Mouse (Mus musculus): ENCODE results near the gene Olfr1156.

The Olfr1156 gene

GRCm38 (mm10) chr2:87953000-87953399, at the start of gene Olfr1156:
Gene Olfr1156, minus strand, starts transcription at chr2:87953100.
- DNase-seq (ENCODE audit: low read depth, low spot score), result no peak

DNA sequence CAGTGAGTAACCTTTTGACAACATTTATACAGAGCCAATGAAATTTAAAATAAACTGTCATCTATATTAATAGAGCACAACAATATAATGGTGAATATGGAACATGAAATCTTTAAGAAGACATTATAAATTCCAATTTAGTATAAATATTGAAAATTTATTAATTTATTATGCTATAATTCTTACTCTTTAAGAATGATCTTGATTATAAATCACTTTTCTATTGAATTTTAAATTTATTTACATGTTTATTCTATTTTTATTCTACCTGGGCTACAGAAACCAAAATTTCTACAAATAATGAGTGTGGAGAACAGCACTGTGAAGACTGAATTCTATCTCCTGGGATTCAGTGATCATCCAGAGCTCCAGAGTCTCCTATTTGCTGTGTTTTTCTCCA, 36.9 kb upstream of the Olfr1156 start, which contains the start of gene Olfr1158:
TSS of gene Olfr1158 (plus strand) at position 301 of the 400 bp plus-strand sequence.
- DNase-seq (ENCODE audit: low read depth, low spot score), result no peak

- no peak for DNase-seq (ENCODE audit: low read depth, low spot score)
Measured at GRCm38 (mm10) chr2:87974563-87974962, 21.7 kb upstream of the Olfr1156 start, which contains the start of gene Olfr74. Gene Olfr74, minus strand, starts transcription at chr2:87974663.

- DNase-seq (ENCODE audit: low read depth, low spot score), result no peak
Measured at GRCm38 (mm10) chr2:87968199-87968598, 15.3 kb upstream of the Olfr1156 start, which contains the start of gene Olfr1157. Gene Olfr1157, minus strand, starts transcription at chr2:87968299.

GRCm38 (mm10) chr2:87945037-87945436, 7.9 kb downstream of the Olfr1156 start, which contains the start of gene Olfr1155:
Gene Olfr1155, minus strand, starts transcription at chr2:87945137.
- DNase-seq (ENCODE audit: low read depth, low spot score), result no peak

DNA sequence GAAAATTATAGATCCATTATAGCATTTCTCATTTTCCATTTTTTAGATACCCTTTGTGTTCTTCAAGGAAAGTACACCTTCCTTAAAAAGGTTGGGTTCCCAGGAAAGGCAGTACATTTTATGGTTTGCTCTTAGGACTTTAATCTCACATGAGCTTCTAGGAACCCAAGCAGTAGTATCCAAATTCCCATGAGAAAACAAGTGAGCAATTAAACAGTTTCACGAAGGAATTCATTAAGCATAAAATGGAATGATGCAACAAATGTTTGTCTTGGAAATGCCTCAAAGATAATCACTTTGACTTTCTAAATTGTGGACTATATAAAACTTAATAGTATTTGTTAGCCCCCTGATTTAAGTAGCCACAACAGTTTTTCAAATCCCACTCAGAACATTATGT, 47.8 kb downstream of the Olfr1156 start, which contains the start of gene Olfr1154:
TSS of gene Olfr1154 (minus strand) at position 101 of the 400 bp plus-strand sequence.
- no peak for DNase-seq (ENCODE audit: low read depth, low spot score)

Measured in A20 (cell line).